Mouse (Mus musculus): ENCODE data around the gene H2afx. TPM values are rescaled to one million over a fixed set of nuclear protein-coding genes. Genes with fewer than 3 reads are reported as not detected.
"Not testable (repeated sequence)": the region's sequence is repeated elsewhere in the genome, so short reads cannot be mapped to it uniquely, and the experiment has no call there.

Gene H2afx
- polyA plus RNA-seq, 1 experiment from 2014 or later, result 121 TPM

DNA sequence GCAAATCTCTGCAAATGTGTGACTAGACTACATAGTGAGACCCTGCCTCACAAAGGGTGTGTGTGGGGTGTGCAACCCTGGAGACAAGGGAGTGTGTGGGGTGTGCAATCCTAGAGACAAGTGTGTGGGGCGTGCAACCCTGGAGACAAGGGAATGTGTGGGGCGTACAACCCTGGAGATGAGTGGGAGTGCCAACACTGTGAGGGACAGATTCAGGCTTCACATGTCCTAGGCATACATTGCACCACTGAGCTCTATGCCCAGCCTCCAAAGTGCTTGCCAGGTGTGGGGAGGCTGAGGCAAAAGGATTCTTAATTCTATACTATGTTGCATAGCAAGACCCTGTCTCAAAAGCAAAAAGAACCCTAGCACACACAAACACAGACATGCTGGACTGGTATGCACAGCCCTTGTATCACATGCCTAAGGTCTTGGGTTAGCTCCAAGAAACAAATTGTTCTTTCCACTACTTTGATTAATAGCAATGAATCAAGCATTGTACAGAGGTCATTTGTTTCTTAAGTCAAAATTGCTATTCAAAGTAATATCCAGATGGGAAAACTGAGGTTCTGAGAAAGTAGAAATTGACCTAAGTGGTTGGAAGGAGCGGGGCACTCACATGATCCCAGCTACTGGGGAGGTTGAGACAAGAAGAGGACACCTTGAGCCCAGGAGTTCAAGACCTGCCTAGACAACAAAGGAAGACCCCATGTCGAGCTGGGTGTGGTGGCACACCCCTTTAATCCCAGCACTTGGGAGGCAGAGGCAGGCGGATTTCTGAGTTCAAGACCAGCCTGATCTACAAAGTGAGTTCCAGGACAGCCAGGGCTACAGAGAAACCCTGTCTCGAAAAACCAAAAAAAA lies 11.3 kb downstream of the H2afx start:
- Histone ChIP-seq H3K27me3 (replicated peaks) (no peaks in the 10 kb centered on the region), H3K4me3 (no peak overlapping the region), H3K4me2 (no peak overlapping the region), H3K36me3 (replicated peaks) (peaks cover 39% of the 10 kb centered on the region), H3K9me3 (no peaks in the 10 kb centered on the region), H3K4me1 (peaks cover 10% of the 10 kb centered on the region), H3K9ac (no peak overlapping the region), H3K27ac (no peak overlapping the region)
- ATAC-seq (replicated peaks), result no peak
- WGBS, result 94% methylated on average over 5 of the region's 6 CpGs

GRCm38 (mm10) chr9:44347166-44347565 lies 12.7 kb downstream of the H2afx start:
- H3K4me1 ChIP-seq, result peaks cover 10% of the 10 kb centered on the region
- H3K4me2 ChIP-seq, result no peak overlapping the region
- peaks cover 48% of the 10 kb centered on the region for H3K36me3 ChIP-seq (replicated peaks)
- no peaks in the 10 kb centered on the region for H3K27me3 ChIP-seq (replicated peaks)
- H3K27ac ChIP-seq, result no peak overlapping the region
- WGBS, result 91% methylated on average over 9 of the region's 9 CpGs
- no peak for ATAC-seq (replicated peaks)
- H3K9me3 ChIP-seq, result no peaks in the 10 kb centered on the region
- H3K4me3 ChIP-seq, result no peak overlapping the region
- H3K9ac ChIP-seq, result no peak overlapping the region

DNA sequence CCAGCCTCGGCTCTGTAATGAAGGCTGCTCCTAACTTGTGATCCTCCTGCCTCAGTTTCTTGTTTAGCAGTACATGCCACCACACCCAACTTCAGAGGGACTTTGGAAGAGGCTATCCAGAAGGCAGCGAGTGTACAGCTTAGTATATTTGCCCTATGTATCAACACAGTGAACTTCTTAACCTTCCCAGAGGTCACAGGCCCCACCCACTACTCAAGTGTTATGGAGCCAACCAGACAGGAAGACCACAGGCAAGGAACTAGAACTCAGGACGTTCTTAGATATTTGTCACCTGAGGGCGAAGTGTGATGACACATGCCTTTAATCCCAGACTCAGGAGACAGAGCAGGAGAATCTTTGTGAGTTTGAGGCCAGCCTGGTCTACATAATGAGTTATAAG lies 13.1 kb downstream of the H2afx start:
- peaks cover 53% of the 10 kb centered on the region for H3K36me3 ChIP-seq (replicated peaks)
- no peaks in the 10 kb centered on the region for H3K9me3 ChIP-seq
- ATAC-seq (replicated peaks), result no peak
- H3K9ac ChIP-seq, result no peak overlapping the region
- WGBS, result 95% methylated on average over 4 of the region's 4 CpGs
- no peak overlapping the region for H3K4me2 ChIP-seq
- no peak overlapping the region for H3K4me3 ChIP-seq
- H3K4me1 ChIP-seq, result peaks cover 8% of the 10 kb centered on the region
- no peak overlapping the region for H3K27ac ChIP-seq
- H3K27me3 ChIP-seq (replicated peaks), result no peaks in the 10 kb centered on the region

GRCm38 (mm10) chr9:44348546-44348945 lies 14.1 kb downstream of the H2afx start:
- Histone ChIP-seq H3K9me3 (no peaks in the 10 kb centered on the region), H3K27ac (no peak overlapping the region), H3K4me2 (no peak overlapping the region), H3K36me3 (replicated peaks) (peaks cover 62% of the 10 kb centered on the region), H3K4me1 (no peaks in the 10 kb centered on the region), H3K9ac (no peak overlapping the region), H3K27me3 (replicated peaks) (no peaks in the 10 kb centered on the region), H3K4me3 (no peak overlapping the region)
- no peak for ATAC-seq (replicated peaks)
- 97% methylated on average over 4 of the region's 4 CpGs for WGBS

GRCm38 (mm10) chr9:44351396-44351795 lies 16.9 kb downstream of the H2afx start:
- no peak overlapping the region for H3K4me3 ChIP-seq
- no peaks in the 10 kb centered on the region for H3K9me3 ChIP-seq
- H3K4me1 ChIP-seq, result no peaks in the 10 kb centered on the region
- no peak overlapping the region for H3K27ac ChIP-seq
- no peak for ATAC-seq (replicated peaks)
- H3K36me3 ChIP-seq (replicated peaks), result peaks cover 89% of the 10 kb centered on the region
- H3K4me2 ChIP-seq, result no peak overlapping the region
- H3K27me3 ChIP-seq (replicated peaks), result no peaks in the 10 kb centered on the region
- H3K9ac ChIP-seq, result no peak overlapping the region
- WGBS, result 93% methylated on average over 4 of the region's 4 CpGs

- Histone ChIP-seq H3K27me3 (replicated peaks) (no peaks in the 10 kb centered on the region), H3K36me3 (replicated peaks) (peaks cover 87% of the 10 kb centered on the region), H3K27ac (no peak overlapping the region), H3K9me3 (no peaks in the 10 kb centered on the region), H3K4me3 (no peak overlapping the region), H3K4me1 (peaks cover 2% of the 10 kb centered on the region; the same call in 1 of the 2 replicates), H3K4me2 (no peak overlapping the region), H3K9ac (no peak overlapping the region)
- WGBS, result 94% methylated on average over 10 of the region's 10 CpGs
- ATAC-seq (replicated peaks), result no peak
Measured at GRCm38 (mm10) chr9:44352337-44352736, 17.8 kb downstream of the H2afx start.

DNA sequence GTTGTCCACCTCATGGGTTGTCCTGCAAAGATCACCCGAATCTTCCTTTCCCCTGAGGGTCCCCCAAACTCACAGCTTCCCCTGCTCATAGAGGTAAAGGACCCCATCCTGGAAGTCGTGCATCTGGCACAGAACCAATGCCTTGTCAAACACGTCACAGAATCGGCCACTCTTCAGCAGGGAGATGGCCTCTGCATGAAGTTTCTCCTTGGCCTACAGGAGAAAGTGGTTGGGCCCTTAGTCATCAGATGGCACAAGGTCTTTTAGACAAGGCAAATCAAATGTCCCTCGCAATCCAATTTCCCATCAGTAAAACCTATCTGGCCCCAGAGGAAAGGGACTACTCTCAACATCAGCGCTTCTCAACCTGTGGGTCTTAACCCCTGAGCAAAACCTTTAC lies 18.6 kb downstream of the H2afx start:
- no peak overlapping the region for H3K4me2 ChIP-seq
- H3K27ac ChIP-seq, result no peak overlapping the region
- no peak overlapping the region for H3K9ac ChIP-seq
- peaks cover 82% of the 10 kb centered on the region for H3K36me3 ChIP-seq (replicated peaks)
- ATAC-seq (replicated peaks), result no peak
- 97% methylated on average over 6 of the region's 6 CpGs for WGBS
- H3K27me3 ChIP-seq (replicated peaks), result no peaks in the 10 kb centered on the region
- no peak overlapping the region for H3K4me3 ChIP-seq
- H3K4me1 ChIP-seq, result peaks cover 2% of the 10 kb centered on the region; the same call in 1 of the 2 replicates
- no peaks in the 10 kb centered on the region for H3K9me3 ChIP-seq

DNA sequence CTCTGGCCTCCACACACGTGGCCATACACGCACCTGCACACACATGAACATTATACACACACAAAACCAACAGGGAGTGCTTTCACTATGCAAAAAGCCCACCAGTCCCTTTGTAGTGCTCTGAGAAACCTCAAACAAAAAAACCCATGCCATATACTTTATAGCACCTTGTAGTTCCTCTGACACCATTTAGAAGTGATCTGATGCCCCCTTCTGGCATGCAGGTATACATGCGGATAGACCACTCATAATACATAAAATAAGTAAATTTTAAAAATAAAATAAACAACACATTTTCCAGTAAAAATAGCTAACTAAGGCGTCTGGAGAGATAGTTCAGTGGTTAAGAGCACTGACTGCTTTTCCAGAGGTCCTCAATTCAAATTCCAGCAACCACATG lies 22.7 kb downstream of the H2afx start:
- Histone ChIP-seq H3K4me1 (peaks cover 10% of the 10 kb centered on the region), H3K9ac (no peak overlapping the region), H3K4me3 (no peak overlapping the region), H3K36me3 (replicated peaks) (peaks cover 59% of the 10 kb centered on the region), H3K9me3 (no peaks in the 10 kb centered on the region), H3K27ac (no peak overlapping the region), H3K4me2 (no peak overlapping the region), H3K27me3 (replicated peaks) (no peaks in the 10 kb centered on the region)
- ATAC-seq (replicated peaks), result no peak
- WGBS, result 77% methylated on average over 4 of the region's 4 CpGs

- H3K9me3 ChIP-seq, result no peaks in the 10 kb centered on the region
- H3K27me3 ChIP-seq (replicated peaks), result no peaks in the 10 kb centered on the region
- peak; percentile 91 for ATAC-seq (replicated peaks)
- peak within 1 kb of the TSS; percentile 87 for H3K27ac ChIP-seq
- H3K36me3 ChIP-seq (replicated peaks), result peaks cover 18% of the 10 kb centered on the region
- WGBS, result under 1% methylated on average over 44 of the region's 44 CpGs
- H3K4me1 ChIP-seq, result peaks cover 10% of the 10 kb centered on the region
- H3K4me2 ChIP-seq, result peak within 1 kb of the TSS; percentile 82
- H3K4me3 ChIP-seq, result peak within 1 kb of the TSS; percentile 99
- H3K9ac ChIP-seq, result peak within 1 kb of the TSS; percentile 90
Measured at GRCm38 (mm10) chr9:44361190-44361917, 26.9 kb downstream of the H2afx start, which contains the start of gene Vps11. Gene Vps11 (minus strand): TSS chr9:44361670.

DNA sequence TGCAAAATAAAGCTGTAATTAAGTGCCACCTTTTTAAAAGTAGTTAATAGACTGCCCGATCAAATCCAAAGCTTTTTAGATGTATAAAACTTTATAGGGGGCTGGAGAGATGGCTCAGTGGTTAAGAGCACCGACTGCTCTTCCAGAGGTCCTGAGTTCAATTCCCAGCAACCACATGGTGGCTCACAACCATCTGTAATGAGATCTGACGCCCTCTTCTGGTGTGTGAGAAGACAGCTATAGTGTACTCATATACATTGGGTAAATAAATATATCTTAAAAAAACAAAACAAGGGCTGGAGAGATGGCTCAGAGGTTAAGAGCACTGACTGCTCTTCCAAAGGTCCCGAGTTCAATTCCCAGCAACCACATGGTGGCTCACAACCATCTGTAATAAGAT lies 27.4 kb downstream of the H2afx start:
- ATAC-seq (replicated peaks), result peak; percentile 53
- H3K4me1 ChIP-seq; H3K27me3 ChIP-seq (replicated peaks); H3K9me3 ChIP-seq: not testable (repeated sequence)
- H3K9ac ChIP-seq, result peak overlapping the region; percentile 36; the same call in 1 of the 2 replicates
- peaks cover 12% of the 10 kb centered on the region for H3K36me3 ChIP-seq (replicated peaks)
- H3K4me3 ChIP-seq, result peak overlapping the region; percentile 99
- peak overlapping the region; percentile 87 for H3K27ac ChIP-seq
- WGBS, result 42% methylated on average over 4 of the region's 4 CpGs
- peak overlapping the region; percentile 82 for H3K4me2 ChIP-seq

GRCm38 (mm10) chr9:44364480-44364879 lies 30.0 kb downstream of the H2afx start:
- no peak overlapping the region for H3K9ac ChIP-seq
- H3K4me2 ChIP-seq, result no peak overlapping the region
- WGBS, result 64% methylated on average over 3 of the region's 3 CpGs
- H3K4me1 ChIP-seq, result peaks cover 8% of the 10 kb centered on the region
- H3K9me3 ChIP-seq, result no peaks in the 10 kb centered on the region
- no peak overlapping the region for H3K27ac ChIP-seq
- no peaks in the 10 kb centered on the region for H3K36me3 ChIP-seq (replicated peaks)
- no peak overlapping the region for H3K4me3 ChIP-seq
- no peaks in the 10 kb centered on the region for H3K27me3 ChIP-seq (replicated peaks)
- ATAC-seq (replicated peaks), result no peak

DNA sequence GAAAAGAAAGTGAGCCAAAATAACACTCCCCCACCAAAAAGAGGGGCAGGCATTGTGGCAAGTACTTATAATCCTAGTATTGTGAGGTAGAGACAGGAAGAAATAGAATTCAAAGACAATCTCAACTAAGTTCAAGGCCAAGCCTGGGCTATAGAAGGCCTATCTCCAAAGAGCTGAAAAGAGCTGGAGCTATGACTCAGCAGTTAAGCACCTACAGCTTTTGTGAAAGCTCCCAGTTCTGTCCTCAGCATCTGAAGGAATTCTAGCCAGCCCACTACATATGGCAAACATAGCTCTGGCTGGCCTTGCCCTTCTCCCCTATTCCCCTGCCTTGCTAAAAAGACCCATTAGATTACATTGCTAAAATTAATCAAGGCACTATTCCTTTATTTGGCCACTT lies 38.9 kb downstream of the H2afx start:
- H3K27me3 ChIP-seq (replicated peaks), result no peaks in the 10 kb centered on the region
- no peak overlapping the region for H3K27ac ChIP-seq
- no peak for ATAC-seq (replicated peaks)

More for the DNA sequence above, 38.9 kb downstream of the H2afx start:
- Histone ChIP-seq H3K4me2 (no peak overlapping the region), H3K9ac (no peak overlapping the region), H3K9me3 (no peaks in the 10 kb centered on the region), H3K4me1 (peaks cover 2% of the 10 kb centered on the region), H3K4me3 (no peak overlapping the region), H3K36me3 (replicated peaks) (no peaks in the 10 kb centered on the region)
